Mouse (Mus musculus) CD4-positive helper T cell, adult 2 months (primary cell): ENCODE measurements around the gene Lhx4.

Experiments used
- DNase-seq: peaks from one replicate; pipeline ENCODE4 v3.0.0-alpha.2; 2012; ENCODE audit warnings: low read depth, missing footprints, low spot score

Lhx4 gene

GRCm38 (mm10) chr1:155742411-155743363 is 8.8 kb downstream of the Lhx4 start:
- peak; percentile 24 for DNase-seq

- DNase-seq = peak; percentile 39
Observed at GRCm38 (mm10) chr1:155741988-155742387, 9.5 kb downstream of the Lhx4 start.

- peak; percentile 21 for DNase-seq
Observed at GRCm38 (mm10) chr1:155741378-155741945, 10.0 kb downstream of the Lhx4 start.

- DNase-seq = peak; percentile 47
Observed at GRCm38 (mm10) chr1:155740622-155741377, 10.7 kb downstream of the Lhx4 start.

- no peak for DNase-seq
Observed at GRCm38 (mm10) chr1:155737809-155738383, 13.6 kb downstream of the Lhx4 start.

- no peak for DNase-seq
Observed at GRCm38 (mm10) chr1:155737017-155737808, 14.3 kb downstream of the Lhx4 start.

- DNase-seq = no peak
Observed at GRCm38 (mm10) chr1:155736096-155736825, 15.2 kb downstream of the Lhx4 start.

GRCm38 (mm10) chr1:155731156-155731555 is 20.3 kb downstream of the Lhx4 start:
- DNase-seq = no peak

GRCm38 (mm10) chr1:155729113-155729795 is 22.2 kb downstream of the Lhx4 start:
- no peak for DNase-seq

- DNase-seq = no peak
Observed at GRCm38 (mm10) chr1:155727830-155728229, 23.7 kb downstream of the Lhx4 start.

GRCm38 (mm10) chr1:155725876-155726275 is 25.6 kb downstream of the Lhx4 start:
- DNase-seq = no peak

- no peak for DNase-seq
Observed at GRCm38 (mm10) chr1:155724301-155724700, 27.2 kb downstream of the Lhx4 start.

- peak; percentile 47 for DNase-seq
Observed at GRCm38 (mm10) chr1:155722185-155722584, 29.3 kb downstream of the Lhx4 start.

GRCm38 (mm10) chr1:155721443-155721842 is 30.0 kb downstream of the Lhx4 start:
- no peak for DNase-seq

- DNase-seq = no peak
Observed at GRCm38 (mm10) chr1:155720006-155720405, 31.5 kb downstream of the Lhx4 start.

GRCm38 (mm10) chr1:155718851-155719250 is 32.6 kb downstream of the Lhx4 start:
- DNase-seq = no peak

GRCm38 (mm10) chr1:155717301-155717700 is 34.2 kb downstream of the Lhx4 start:
- DNase-seq = no peak

GRCm38 (mm10) chr1:155715366-155715765 is 36.1 kb downstream of the Lhx4 start:
- no peak for DNase-seq

- no peak for DNase-seq
Observed at GRCm38 (mm10) chr1:155713306-155713705, 38.2 kb downstream of the Lhx4 start.

- no peak for DNase-seq
Observed at GRCm38 (mm10) chr1:155704182-155704581, 47.3 kb downstream of the Lhx4 start.
